Mouse (Mus musculus): ENCODE results near the gene Fitm2. TPM values are rescaled to one million over a fixed set of nuclear protein-coding genes. Genes with fewer than 3 reads are reported as not detected.

The Fitm2 gene
- polyA plus RNA-seq, 1 experiment from 2014 or later = 7.0 TPM

- WGBS (ENCODE audit: insufficient replicate concordance) = 6% methylated on average over 20 of the region's 21 CpGs
- peak; percentile 57; the same call in 1 of the 2 replicates for ATAC-seq
- Histone ChIP-seq H3K4me1 (peaks cover 6% of the 10 kb centered on the region; the same call in 1 of the 2 replicates), H3K4me2 (peak overlapping the region; percentile 54), H3K27me3 (replicated peaks) (peaks cover 58% of the 10 kb centered on the region), H3K4me3 (peak overlapping the region; percentile 25), H3K9me3 (replicated peaks) (no peaks in the 10 kb centered on the region), H3K9ac (0 out of 2 replicates have a peak overlapping the region, but pooled peaks have one; percentile 17), H3K27ac (no peak overlapping the region), H3K36me3 (no peaks in the 10 kb centered on the region)
Measured at GRCm38 (mm10) chr2:163481539-163482029, 9.2 kb upstream of the Fitm2 start.

GRCm38 (mm10) chr2:163480191-163480825 lies 7.9 kb upstream of the Fitm2 start:
- 43% methylated on average over 18 of the region's 18 CpGs for WGBS (ENCODE audit: insufficient replicate concordance)
- ATAC-seq = no peak

GRCm38 (mm10) chr2:163471710-163472465 lies 541 bp downstream of the Fitm2 start:
- Histone ChIP-seq H3K9ac (peak overlapping the region; percentile 80), H3K9me3 (replicated peaks) (no peaks in the 10 kb centered on the region), H3K4me2 (peak overlapping the region; percentile 92), H3K4me3 (peak overlapping the region; percentile 78), H3K36me3 (peaks cover 26% of the 10 kb centered on the region), H3K4me1 (peaks cover 16% of the 10 kb centered on the region), H3K27me3 (replicated peaks) (0 out of 2 replicates have a peak, but pooled peaks cover 1% of the 10 kb centered on the region), H3K27ac (peak overlapping the region; percentile 67)
- ATAC-seq = peak; percentile 85
- 5% methylated on average over 36 of the region's 36 CpGs for WGBS (ENCODE audit: insufficient replicate concordance)

More at GRCm38 (mm10) chr2:163480191-163480825, 7.9 kb upstream of the Fitm2 start:
- Histone ChIP-seq H3K36me3 (no peaks in the 10 kb centered on the region), H3K27ac (no peak overlapping the region), H3K9me3 (replicated peaks) (no peaks in the 10 kb centered on the region), H3K27me3 (replicated peaks) (peaks cover 58% of the 10 kb centered on the region), H3K4me1 (peaks cover 2% of the 10 kb centered on the region; the same call in 1 of the 2 replicates), H3K4me2 (no peak overlapping the region), H3K9ac (no peak overlapping the region), H3K4me3 (no peak overlapping the region)

- Histone ChIP-seq H3K9me3 (replicated peaks) (no peaks in the 10 kb centered on the region), H3K36me3 (peaks cover 29% of the 10 kb centered on the region), H3K27me3 (replicated peaks) (no peaks in the 10 kb centered on the region), H3K4me3 (peak overlapping the region; percentile 78), H3K4me1 (peaks cover 16% of the 10 kb centered on the region), H3K4me2 (peak overlapping the region; percentile 92), H3K27ac (no peak overlapping the region), H3K9ac (peak overlapping the region; percentile 80)
- WGBS (ENCODE audit: insufficient replicate concordance) = 69% methylated on average over 3 of the region's 3 CpGs
- no peak for ATAC-seq
Measured at GRCm38 (mm10) chr2:163471136-163471535, 1.3 kb downstream of the Fitm2 start.

GRCm38 (mm10) chr2:163469711-163470110 lies 2.7 kb downstream of the Fitm2 start:
- Histone ChIP-seq H3K9ac (no peak overlapping the region), H3K4me2 (no peak overlapping the region), H3K27me3 (replicated peaks) (no peaks in the 10 kb centered on the region), H3K4me1 (peaks cover 16% of the 10 kb centered on the region), H3K4me3 (no peak overlapping the region), H3K27ac (no peak overlapping the region), H3K36me3 (peaks cover 29% of the 10 kb centered on the region), H3K9me3 (replicated peaks) (no peaks in the 10 kb centered on the region)
- WGBS (ENCODE audit: insufficient replicate concordance) = 89% methylated on average over 15 of the region's 15 CpGs
- no peak for ATAC-seq

GRCm38 (mm10) chr2:163468866-163469265 lies 3.6 kb downstream of the Fitm2 start:
- no peak for ATAC-seq
- WGBS (ENCODE audit: insufficient replicate concordance) = 82% methylated on average over 6 of the region's 6 CpGs
- no peaks in the 10 kb centered on the region for H3K9me3 ChIP-seq (replicated peaks)

GRCm38 (mm10) chr2:163467585-163467984 lies 4.8 kb downstream of the Fitm2 start:
- Histone ChIP-seq H3K9me3 (replicated peaks) (no peaks in the 10 kb centered on the region), H3K4me2 (no peak overlapping the region), H3K4me1 (peaks cover 16% of the 10 kb centered on the region), H3K4me3 (no peak overlapping the region), H3K27me3 (replicated peaks) (no peaks in the 10 kb centered on the region), H3K9ac (no peak overlapping the region), H3K27ac (no peak overlapping the region), H3K36me3 (peaks cover 29% of the 10 kb centered on the region)
- no peak for ATAC-seq
- 78% methylated on average over 6 of the region's 6 CpGs for WGBS (ENCODE audit: insufficient replicate concordance)

More at GRCm38 (mm10) chr2:163468866-163469265, 3.6 kb downstream of the Fitm2 start:
- H3K9ac ChIP-seq = no peak overlapping the region
- peaks cover 16% of the 10 kb centered on the region for H3K4me1 ChIP-seq
- H3K36me3 ChIP-seq = peaks cover 29% of the 10 kb centered on the region
- no peak overlapping the region for H3K27ac ChIP-seq
- H3K4me2 ChIP-seq = no peak overlapping the region
- H3K4me3 ChIP-seq = no peak overlapping the region
- no peaks in the 10 kb centered on the region for H3K27me3 ChIP-seq (replicated peaks)

GRCm38 (mm10) chr2:163466771-163467170 lies 5.7 kb downstream of the Fitm2 start:
- peaks cover 13% of the 10 kb centered on the region for H3K4me1 ChIP-seq

GRCm38 (mm10) chr2:163464562-163464961 lies 7.9 kb downstream of the Fitm2 start:
- no peak overlapping the region for H3K27ac ChIP-seq
- peaks cover 25% of the 10 kb centered on the region for H3K36me3 ChIP-seq
- peaks cover 12% of the 10 kb centered on the region for H3K27me3 ChIP-seq (replicated peaks)
- H3K9ac ChIP-seq = no peak overlapping the region
- no peak overlapping the region for H3K4me2 ChIP-seq
- no peaks in the 10 kb centered on the region for H3K4me1 ChIP-seq
- no peak overlapping the region for H3K4me3 ChIP-seq
- WGBS (ENCODE audit: insufficient replicate concordance) = 70% methylated on average over 6 of the region's 6 CpGs
- H3K9me3 ChIP-seq (replicated peaks) = no peaks in the 10 kb centered on the region
- no peak for ATAC-seq

More at GRCm38 (mm10) chr2:163466771-163467170, 5.7 kb downstream of the Fitm2 start:
- Histone ChIP-seq H3K9ac (no peak overlapping the region), H3K36me3 (peaks cover 29% of the 10 kb centered on the region), H3K27me3 (replicated peaks) (no peaks in the 10 kb centered on the region), H3K4me3 (no peak overlapping the region), H3K9me3 (replicated peaks) (no peaks in the 10 kb centered on the region), H3K4me2 (no peak overlapping the region), H3K27ac (no peak overlapping the region)
- WGBS (ENCODE audit: insufficient replicate concordance) = 60% methylated on average over 8 of the region's 8 CpGs
- ATAC-seq = no peak

- no peaks in the 10 kb centered on the region for H3K4me1 ChIP-seq
- 70% methylated on average over 4 of the region's 4 CpGs for WGBS (ENCODE audit: insufficient replicate concordance)
- no peak for ATAC-seq
- H3K4me3 ChIP-seq = no peak overlapping the region
- H3K9ac ChIP-seq = no peak overlapping the region
- no peak overlapping the region for H3K27ac ChIP-seq
- peaks cover 17% of the 10 kb centered on the region for H3K27me3 ChIP-seq (replicated peaks)
- H3K4me2 ChIP-seq = no peak overlapping the region
- no peaks in the 10 kb centered on the region for H3K9me3 ChIP-seq (replicated peaks)
- peaks cover 19% of the 10 kb centered on the region for H3K36me3 ChIP-seq
Measured at GRCm38 (mm10) chr2:163463998-163464397, 8.4 kb downstream of the Fitm2 start.

GRCm38 (mm10) chr2:163463251-163463769 lies 9.1 kb downstream of the Fitm2 start:
- no peak overlapping the region for H3K4me2 ChIP-seq
- ATAC-seq = no peak
- H3K9ac ChIP-seq = no peak overlapping the region
- H3K27ac ChIP-seq = no peak overlapping the region
- 48% methylated on average over 10 of the region's 10 CpGs for WGBS (ENCODE audit: insufficient replicate concordance)
- no peaks in the 10 kb centered on the region for H3K9me3 ChIP-seq (replicated peaks)
- 0 out of 2 replicates have a peak, but pooled peaks cover 4% of the 10 kb centered on the region for H3K4me1 ChIP-seq
- no peak overlapping the region for H3K4me3 ChIP-seq
- peaks cover 13% of the 10 kb centered on the region for H3K36me3 ChIP-seq
- peaks cover 24% of the 10 kb centered on the region for H3K27me3 ChIP-seq (replicated peaks)

- H3K36me3 ChIP-seq = peaks cover 8% of the 10 kb centered on the region
- 70% methylated on average over 11 of the region's 11 CpGs for WGBS (ENCODE audit: insufficient replicate concordance)
- H3K27ac ChIP-seq = no peak overlapping the region
- no peak overlapping the region for H3K4me2 ChIP-seq
- H3K9me3 ChIP-seq (replicated peaks) = no peaks in the 10 kb centered on the region
- 0 out of 2 replicates have a peak, but pooled peaks cover 5% of the 10 kb centered on the region for H3K4me1 ChIP-seq
- H3K9ac ChIP-seq = no peak overlapping the region
- no peak for ATAC-seq
- H3K4me3 ChIP-seq = no peak overlapping the region
- peaks cover 29% of the 10 kb centered on the region for H3K27me3 ChIP-seq (replicated peaks)
Measured at GRCm38 (mm10) chr2:163462801-163463200, 9.6 kb downstream of the Fitm2 start.

All from liver, embryonic 12.5 days (tissue).